Mouse (Mus musculus): ENCODE data around the gene Slc4a3.
A peak's percentile ranks its signal among the peaks of the same experiment; 100 is the strongest.

Slc4a3 gene

GRCm38 (mm10) chr1:75521321-75522031 is 24.6 kb upstream of the Slc4a3 start, which contains the start of gene Stk11ip:
TSS of gene Stk11ip (plus strand) at chr1:75521529.
- DNase-seq (ENCODE audit: low spot score), result peak; percentile 99

- DNase-seq (ENCODE audit: low spot score), result no peak
Measured at GRCm38 (mm10) chr1:75524679-75525078, 21.4 kb upstream of the Slc4a3 start.

GRCm38 (mm10) chr1:75530546-75530945 is 15.5 kb upstream of the Slc4a3 start:
- no peak for DNase-seq (ENCODE audit: low spot score)

- no peak for DNase-seq (ENCODE audit: low spot score)
Measured at GRCm38 (mm10) chr1:75532280-75533172, 13.5 kb upstream of the Slc4a3 start.

- no peak for DNase-seq (ENCODE audit: low spot score)
Measured at GRCm38 (mm10) chr1:75533325-75534252, 12.5 kb upstream of the Slc4a3 start.

- no peak for DNase-seq (ENCODE audit: low spot score)
Measured at GRCm38 (mm10) chr1:75537587-75537986, 8.5 kb upstream of the Slc4a3 start.

GRCm38 (mm10) chr1:75538597-75539190 is 7.4 kb upstream of the Slc4a3 start:
- DNase-seq (ENCODE audit: low spot score), result no peak

- no peak for DNase-seq (ENCODE audit: low spot score)
Measured at GRCm38 (mm10) chr1:75541496-75541895, 4.6 kb upstream of the Slc4a3 start.

- no peak for DNase-seq (ENCODE audit: low spot score)
Measured at GRCm38 (mm10) chr1:75544351-75544750, 1.7 kb upstream of the Slc4a3 start.

GRCm38 (mm10) chr1:75547351-75547750 is 1.3 kb downstream of the Slc4a3 start:
- no peak for DNase-seq (ENCODE audit: low spot score)

GRCm38 (mm10) chr1:75548083-75548482 is 2.0 kb downstream of the Slc4a3 start:
- DNase-seq (ENCODE audit: low spot score), result no peak

- DNase-seq (ENCODE audit: low spot score), result no peak
Measured at GRCm38 (mm10) chr1:75548871-75549270, 2.8 kb downstream of the Slc4a3 start.

- no peak for DNase-seq (ENCODE audit: low spot score)
Measured at GRCm38 (mm10) chr1:75549289-75550279, 3.5 kb downstream of the Slc4a3 start.

- DNase-seq (ENCODE audit: low spot score), result no peak
Measured at GRCm38 (mm10) chr1:75550586-75550985, 4.5 kb downstream of the Slc4a3 start.

- no peak for DNase-seq (ENCODE audit: low spot score)
Measured at GRCm38 (mm10) chr1:75555680-75556079, 9.6 kb downstream of the Slc4a3 start.

- no peak for DNase-seq (ENCODE audit: low spot score)
Measured at GRCm38 (mm10) chr1:75556143-75556781, 10.2 kb downstream of the Slc4a3 start.

GRCm38 (mm10) chr1:75557041-75557440 is 11.0 kb downstream of the Slc4a3 start:
- DNase-seq (ENCODE audit: low spot score), result no peak

GRCm38 (mm10) chr1:75558388-75559178 is 12.5 kb downstream of the Slc4a3 start:
- DNase-seq (ENCODE audit: low spot score), result no peak

All from embryo, embryonic 10.5 days (tissue).